8 mouse cellular contexts compared by ENCODE assay signal in the genomic region with DNA sequence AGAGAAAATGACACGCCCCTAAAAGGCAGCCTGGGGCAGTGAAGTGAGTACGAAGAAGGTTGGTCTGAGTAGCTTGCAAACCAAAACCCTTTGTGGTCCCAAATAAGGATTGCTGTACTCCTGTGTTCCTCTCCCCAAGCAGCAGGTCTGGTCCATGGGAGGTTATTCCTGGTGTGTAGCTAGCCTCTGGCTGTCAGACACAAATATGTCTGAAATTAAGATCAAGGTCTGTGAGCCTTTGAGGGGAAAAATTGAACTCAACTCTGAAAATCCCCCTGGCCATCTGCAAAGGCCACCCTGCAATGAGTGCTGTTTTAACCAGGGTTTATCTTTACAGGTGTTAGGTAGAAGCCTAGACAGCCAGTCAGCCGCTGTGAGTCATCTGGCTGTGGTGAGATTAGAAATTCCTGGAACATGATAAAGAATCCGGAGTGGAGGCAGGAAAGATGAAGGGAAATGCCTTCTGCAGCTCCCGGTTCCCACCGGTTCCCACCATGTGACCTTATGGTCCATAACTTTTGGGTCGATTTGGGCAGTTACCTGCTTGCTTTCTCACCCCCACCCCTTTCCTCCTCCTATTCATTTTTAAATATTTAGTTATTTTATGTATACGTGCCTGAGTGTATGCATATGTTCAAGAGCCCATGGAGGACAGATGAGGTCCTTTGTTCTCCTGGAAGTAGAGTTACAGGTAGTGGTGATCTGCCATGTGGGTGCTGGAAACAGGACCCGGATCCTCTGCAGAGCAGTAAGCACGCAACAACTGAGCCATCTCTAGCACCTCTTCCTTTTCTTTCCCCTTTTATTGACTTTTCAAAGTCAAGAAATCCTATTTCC.
DNase-seq lines count a peak whose midpoint lies in the region; ATAC-seq and TF ChIP-seq lines count a peak whose summit lies in the region.

No protein-coding gene starts in this region.

- no peak for DNase-seq in heart, postnatal 36 days
- DNase-seq in limb, embryonic 11.5 days (ENCODE audit: low spot score): no peak
- no peak for DNase-seq in layer of hippocampus, adult 11-12 months (ENCODE audit: low spot score)
- DNase-seq in right cerebral cortex, postnatal 25 days: no peak
- no peak for DNase-seq in spleen, postnatal 4 days (ENCODE audit: low spot score in 2 of 2)

- H3K36me3 ChIP-seq in heart, embryonic 14.5 days (ENCODE audit: control insufficient read depth, insufficient read depth, low read length): no peaks in the 10 kb centered on the region
- no peaks in the 10 kb centered on the region for H3K36me3 ChIP-seq in embryonic facial prominence, embryonic 12.5 days
- H3K36me3 ChIP-seq in limb, embryonic 11.5 days (ENCODE audit: control insufficient read depth, insufficient read depth, low read length): no peaks in the 10 kb centered on the region
- H3K36me3 ChIP-seq in myocyte (ENCODE audit: control insufficient read depth, insufficient read depth): no peaks in the 10 kb centered on the region

- no peaks in the 10 kb centered on the region for H3K79me2 ChIP-seq in myocyte (ENCODE audit: control insufficient read depth, insufficient read depth)

- H3K9ac ChIP-seq in heart, embryonic 14.5 days (ENCODE audit: low read length): peak overlapping the region; percentile 65; the same call in 1 of the 2 replicates
- 0 out of 2 replicates have a peak overlapping the region, but pooled peaks have one; percentile 45 for H3K9ac ChIP-seq in embryonic facial prominence, embryonic 12.5 days
- H3K9ac ChIP-seq in limb, embryonic 11.5 days (ENCODE audit: low read length): no peak overlapping the region

- peaks cover 8% of the 10 kb centered on the region for H3K27me3 ChIP-seq in heart, embryonic 14.5 days (ENCODE audit: control insufficient read depth, insufficient read depth, low read length)
- H3K27me3 ChIP-seq in embryonic facial prominence, embryonic 12.5 days: peaks cover 19% of the 10 kb centered on the region
- peaks cover 16% of the 10 kb centered on the region for H3K27me3 ChIP-seq in limb, embryonic 11.5 days (ENCODE audit: control insufficient read depth, insufficient read depth, low read length)
- no peaks in the 10 kb centered on the region for H3K27me3 ChIP-seq in myocyte (ENCODE audit: control insufficient read depth, insufficient read depth, insufficient read length)

- H3K9me3 ChIP-seq in heart, embryonic 14.5 days (ENCODE audit: control insufficient read depth, low read length): no peaks in the 10 kb centered on the region
- H3K9me3 ChIP-seq in embryonic facial prominence, embryonic 12.5 days: no peaks in the 10 kb centered on the region
- H3K9me3 ChIP-seq in limb, embryonic 11.5 days (ENCODE audit: control insufficient read depth, low read length): no peaks in the 10 kb centered on the region

- peak overlapping the region; percentile 78 for H3K4me2 ChIP-seq in heart, embryonic 14.5 days (ENCODE audit: low read length)
- H3K4me2 ChIP-seq in embryonic facial prominence, embryonic 12.5 days (replicated peaks): peak overlapping the region; percentile 65
- peak overlapping the region; percentile 40; the same call in 1 of the 2 replicates for H3K4me2 ChIP-seq in limb, embryonic 11.5 days (ENCODE audit: low read depth, severe bottlenecking)
- H3K4me2 ChIP-seq in myocyte (ENCODE audit: low read depth): peak overlapping the region; percentile 84

- intact Hi-C loops in heart, postnatal 36 days (cut with DNase I): loop anchor here (1.0 to 5.0 kb wide), 4 partner anchors 51 to 651 kb away; no protein-coding TSS in a partner anchor

- no peak for ATAC-seq in heart, embryonic 14.5 days (ENCODE audit: insufficient number of reproducible peaks, insufficient read depth, low FRiP score, low read depth)
- no peak for ATAC-seq in embryonic facial prominence, embryonic 12.5 days (ENCODE audit: insufficient number of reproducible peaks, insufficient read depth, low FRiP score, low TSS enrichment)
- no peak; the same call in 1 of the 2 replicates for ATAC-seq in limb, embryonic 11.5 days (ENCODE audit: insufficient number of reproducible peaks, low FRiP score, low TSS enrichment, low read depth)

- TF ChIP-seq POLR2A in myocyte (IDR thresholded peaks at IDR 0.05; ENCODE audit: insufficient read length, low read depth): no peak

- no peak overlapping the region for H3K27ac ChIP-seq in heart, embryonic 14.5 days (replicated peaks in 1 of 2; ENCODE audit: control insufficient read depth in 1 of 2, insufficient read depth in 1 of 2, low read depth in 2 of 2, low read length in 2 of 2)
- no peak overlapping the region for H3K27ac ChIP-seq in embryonic facial prominence, embryonic 12.5 days
- H3K27ac ChIP-seq in limb, embryonic 11.5 days (replicated peaks; ENCODE audit: low read depth, low read length): no peak overlapping the region

- H3K4me1 ChIP-seq in heart, embryonic 14.5 days (ENCODE audit: control insufficient read depth in 2 of 2, insufficient read depth in 2 of 2, low read length in 2 of 2): peaks cover 0 to 10% of the 10 kb centered on the region in 2 experiments; a peak in 2 of 4 replicates
- H3K4me1 ChIP-seq in embryonic facial prominence, embryonic 12.5 days: no peaks in the 10 kb centered on the region; the same call in 1 of the 2 replicates
- H3K4me1 ChIP-seq in limb, embryonic 11.5 days (ENCODE audit: control insufficient read depth, insufficient read depth, low read length): no peaks in the 10 kb centered on the region

- no peak overlapping the region for H3ac ChIP-seq in myocyte (ENCODE audit: control insufficient read depth, insufficient read length)

- H3K4me3 ChIP-seq in heart, embryonic 14.5 days (ENCODE audit: control insufficient read depth in 1 of 2, insufficient read depth in 1 of 2, low read depth in 1 of 2, low read length in 2 of 2): peak overlapping the region in 1 of 2 experiments; percentile 52; a peak in 2 of 4 replicates
- peak overlapping the region; percentile 47; the same call in 1 of the 2 replicates for H3K4me3 ChIP-seq in embryonic facial prominence, embryonic 12.5 days
- H3K4me3 ChIP-seq in limb, embryonic 11.5 days (ENCODE audit: low read depth, low read length): no peak overlapping the region
- H3K4me3 ChIP-seq in myocyte: peak overlapping the region; percentile 22

- 7% methylated on average over 10 of the region's 10 CpGs for WGBS in heart, embryonic 14.5 days
- 8% methylated on average over 10 of the region's 10 CpGs for WGBS in embryonic facial prominence, embryonic 12.5 days
- 9% methylated on average over 10 of the region's 10 CpGs for WGBS in limb, embryonic 11.5 days

TF ChIP-seq in myocyte, 11 proteins besides CTCF, POLR2A, EP300 and RAD21:
- TF ChIP-seq SRF (IDR thresholded peaks at IDR 0.05; ENCODE audit: control insufficient read depth, insufficient read length, low read depth) (no peak), USF1 (IDR thresholded peaks at IDR 0.05; ENCODE audit: low read depth) (peak; percentile 72)
